Mouse (Mus musculus): Measurements from ENCODE around the gene Gm13304.
"Not testable (repeated sequence)": the region's sequence is repeated elsewhere in the genome, so short reads cannot be mapped to it uniquely, and the experiment has no call there.

Gene Gm13304

GRCm38 (mm10) chr4:42114517-42114916, at the start of gene Gm13304:
TSS of gene Gm13304 (plus strand) at chr4:42114817.
- DNase-seq: not testable (repeated sequence)

DNA sequence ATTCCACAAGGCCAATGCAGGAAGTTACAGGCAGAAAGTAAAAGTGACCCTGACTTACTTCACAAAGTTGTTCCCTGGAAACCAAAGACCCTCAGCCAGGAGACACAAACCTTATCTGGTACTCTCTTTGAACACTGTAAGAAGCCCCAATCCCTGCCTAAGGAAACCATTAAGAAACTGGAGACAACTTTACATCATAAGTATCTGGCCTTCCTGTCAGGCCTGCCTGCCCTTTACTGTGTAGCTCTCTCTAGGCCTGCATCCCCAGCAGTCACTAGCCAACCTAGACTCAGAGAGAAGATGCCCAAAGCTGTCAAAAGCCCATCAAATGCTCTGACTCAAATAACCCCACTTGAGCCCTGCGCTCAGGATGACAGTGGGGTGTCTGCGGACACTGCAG, 23.7 kb upstream of the Gm13304 start, which contains the start of gene Gm3893:
TSS of gene Gm3893 (plus strand) at position 301 of the 400 bp plus-strand sequence.
- not testable (repeated sequence) for DNase-seq

DNA sequence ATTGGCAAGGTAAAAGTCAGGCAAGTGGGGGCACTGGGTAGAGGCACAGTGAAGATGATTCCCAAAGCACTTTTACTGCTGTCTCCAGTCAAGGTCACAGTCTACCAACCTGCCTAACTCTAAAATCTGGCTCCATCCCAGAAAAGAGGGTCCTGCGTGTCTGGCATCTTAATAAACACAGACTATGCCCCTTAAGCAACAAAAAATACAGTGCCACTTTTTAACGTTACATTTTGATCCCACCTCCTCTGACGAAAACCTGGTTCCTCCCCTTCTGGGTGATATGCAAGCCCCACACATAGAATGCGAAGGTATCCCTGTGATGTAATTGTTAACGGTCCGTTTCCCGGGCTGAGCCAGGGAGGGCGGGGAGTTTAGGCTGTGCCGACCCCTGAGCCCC, 38.5 kb downstream of the Gm13304 start, which contains the start of gene Gm13306:
TSS of gene Gm13306 (plus strand) at position 301 of the 400 bp plus-strand sequence.
- not testable (repeated sequence) for DNase-seq

Data from kidney, adult 18-20 months (tissue).